Mouse (Mus musculus) spleen, embryonic (tissue): ENCODE data around the gene Slc41a3.

Experiments used
- CTCF ChIA-PET: fragments of 350-600 bp; sonication (Branson Sonifier 250); formaldehyde crosslinking; loops from one replicate; lab custom pipeline; 2022; lab: Charles Lee

Gene Slc41a3

DNA sequence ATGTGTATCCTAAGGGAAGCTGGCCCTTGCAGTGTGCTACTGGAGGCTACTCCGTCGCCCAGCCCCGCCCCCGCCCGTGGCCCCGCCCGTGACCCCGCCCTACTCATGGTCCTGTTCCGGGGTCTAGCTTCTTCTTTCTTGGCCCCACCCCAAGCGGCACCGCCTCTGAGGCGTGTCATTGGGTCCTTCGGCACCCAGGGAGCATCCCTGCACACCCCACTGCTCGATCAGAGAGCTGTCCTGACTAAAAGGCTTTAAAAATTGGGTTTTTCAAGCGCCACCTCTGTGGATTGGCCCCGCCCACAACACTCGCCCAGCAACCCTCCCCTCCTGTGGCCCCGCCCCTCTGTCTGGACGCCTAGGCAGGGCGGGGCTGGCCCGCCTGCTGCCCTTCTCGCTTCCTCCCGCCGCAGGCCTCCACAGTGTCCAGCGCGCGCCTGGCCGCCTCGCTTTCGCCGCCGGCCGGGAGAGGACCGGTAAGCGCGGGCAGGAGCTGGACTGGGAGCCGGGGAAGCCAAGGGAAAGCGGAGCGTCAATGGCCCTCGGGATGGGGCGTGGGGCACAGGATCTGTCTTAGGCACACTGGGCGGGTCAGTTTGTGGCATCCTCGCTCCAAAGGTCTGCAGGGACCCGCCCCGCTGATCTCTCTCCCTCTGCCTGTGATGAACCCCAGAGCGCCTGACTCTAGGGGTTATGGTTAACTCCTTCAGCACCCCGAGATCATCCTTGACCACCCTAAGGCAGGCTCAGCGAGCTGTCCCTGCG is at the start of gene Slc41a3:
Gene Slc41a3 (plus strand): TSS at position 193 of the 765 bp plus-strand sequence.
- CTCF ChIA-PET = interaction anchor here (0.6 kb wide), 5 partner anchors 13 to 1358 kb away, joined by 3 to 16 read pairs (median 3); no protein-coding TSS in a partner anchor

DNA sequence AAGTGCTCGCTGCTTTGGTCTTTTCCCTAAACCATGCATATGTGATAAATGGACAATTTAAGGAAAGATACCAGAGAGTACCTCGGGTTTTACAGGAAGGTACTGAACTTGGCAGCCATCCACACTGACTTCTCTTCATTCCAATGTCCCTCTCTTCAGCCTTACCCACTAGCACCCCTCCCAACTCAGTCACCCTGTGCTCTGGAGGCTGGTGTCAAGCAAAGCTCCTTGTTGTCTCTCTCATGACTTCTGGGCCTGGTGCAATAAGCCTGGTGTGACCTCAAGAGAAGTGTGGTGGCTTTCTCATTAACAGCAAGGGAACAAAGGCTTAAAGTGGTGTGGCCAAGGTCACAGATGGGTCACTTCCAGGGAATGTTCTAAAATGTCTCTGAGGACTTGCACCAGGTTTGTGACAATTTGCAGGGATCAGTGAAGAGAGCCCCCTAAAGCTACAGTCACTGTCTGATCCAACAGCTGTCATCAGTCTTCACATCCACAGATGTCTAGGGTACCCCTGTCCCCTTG is 47.9 kb upstream of the Slc41a3 start:
- CTCF ChIA-PET = no interaction called here

GRCm38 (mm10) chr6:90557077-90557476 is 47.4 kb upstream of the Slc41a3 start:
- CTCF ChIA-PET = no interaction called here

GRCm38 (mm10) chr6:90557829-90558693 is 46.5 kb upstream of the Slc41a3 start:
- CTCF ChIA-PET = no interaction called here

DNA sequence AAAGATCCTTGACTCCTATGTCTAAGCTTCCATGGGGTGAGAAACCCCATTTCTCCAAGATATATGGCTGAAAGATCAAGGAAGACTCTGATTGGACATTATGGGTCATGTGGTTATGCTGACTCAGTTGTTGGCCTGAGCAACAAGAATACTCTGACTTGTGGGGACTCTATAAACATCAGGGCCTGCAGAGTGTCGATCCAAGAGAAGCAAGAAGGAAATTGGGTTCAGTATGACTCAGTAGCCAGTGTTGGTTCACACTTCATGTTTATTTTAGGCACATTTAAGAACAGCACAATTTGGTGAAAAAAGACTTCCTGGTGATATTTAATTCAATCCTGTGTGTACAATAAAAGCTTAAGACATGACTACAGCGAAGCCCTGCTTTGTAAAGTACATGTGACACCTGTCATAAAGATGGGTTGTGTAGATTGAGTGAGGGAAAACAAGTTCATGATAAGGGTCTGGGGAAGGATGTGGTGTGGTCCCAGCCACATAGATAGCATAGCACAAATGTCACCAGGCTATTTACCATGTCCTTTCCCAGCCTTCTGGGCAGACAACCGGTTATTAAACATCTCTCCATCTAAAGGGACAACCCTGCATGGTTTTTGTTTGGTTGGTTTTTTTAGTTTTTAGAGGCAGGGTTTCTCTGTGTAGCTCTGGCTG is 44.0 kb upstream of the Slc41a3 start:
- CTCF ChIA-PET = no interaction called here

- CTCF ChIA-PET = interaction anchor here (0.6 kb wide), 1 partner anchor 66 kb away, joined by 3 read pairs; no protein-coding TSS in a partner anchor
Observed at GRCm38 (mm10) chr6:90561234-90561781, 43.2 kb upstream of the Slc41a3 start.

- CTCF ChIA-PET = no interaction called here
Observed at GRCm38 (mm10) chr6:90564240-90564639, 40.3 kb upstream of the Slc41a3 start.

GRCm38 (mm10) chr6:90565357-90566215 is 38.9 kb upstream of the Slc41a3 start:
- CTCF ChIA-PET = no interaction called here

GRCm38 (mm10) chr6:90567486-90567885 is 37.0 kb upstream of the Slc41a3 start:
- CTCF ChIA-PET = no interaction called here

DNA sequence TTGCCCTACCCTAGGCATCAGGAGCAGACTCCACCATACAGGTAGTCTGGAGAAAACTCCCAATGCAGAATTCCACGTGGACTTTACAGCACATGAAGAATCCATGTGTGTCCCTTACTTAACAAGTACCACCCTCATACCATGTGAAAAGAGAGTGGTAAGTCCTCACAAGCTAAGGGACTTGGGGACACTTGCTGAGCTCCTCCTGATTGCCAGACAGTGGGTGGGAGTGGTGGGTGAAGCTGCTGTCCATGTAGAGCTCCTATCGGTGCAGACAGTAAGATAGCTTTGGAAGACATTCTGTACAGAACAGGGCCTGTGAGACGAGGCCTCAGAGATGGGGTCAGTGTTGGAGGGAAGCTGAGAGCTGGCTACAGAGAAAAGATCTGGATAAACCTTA is 36.6 kb upstream of the Slc41a3 start:
- CTCF ChIA-PET = no interaction called here

GRCm38 (mm10) chr6:90568721-90569120 is 35.8 kb upstream of the Slc41a3 start:
- CTCF ChIA-PET = no interaction called here

GRCm38 (mm10) chr6:90569736-90570383 is 34.7 kb upstream of the Slc41a3 start:
- CTCF ChIA-PET = interaction anchor here (0.7 kb wide), 1 partner anchor 1587 kb away, joined by 3 read pairs; no protein-coding TSS in a partner anchor

GRCm38 (mm10) chr6:90570392-90570791 is 34.1 kb upstream of the Slc41a3 start:
- CTCF ChIA-PET = no interaction called here

- CTCF ChIA-PET = interaction anchor here (1.0 kb wide), 1 partner anchor 699 kb away, joined by 3 read pairs; no protein-coding TSS in a partner anchor
Observed at GRCm38 (mm10) chr6:90575261-90575715, 29.2 kb upstream of the Slc41a3 start.

DNA sequence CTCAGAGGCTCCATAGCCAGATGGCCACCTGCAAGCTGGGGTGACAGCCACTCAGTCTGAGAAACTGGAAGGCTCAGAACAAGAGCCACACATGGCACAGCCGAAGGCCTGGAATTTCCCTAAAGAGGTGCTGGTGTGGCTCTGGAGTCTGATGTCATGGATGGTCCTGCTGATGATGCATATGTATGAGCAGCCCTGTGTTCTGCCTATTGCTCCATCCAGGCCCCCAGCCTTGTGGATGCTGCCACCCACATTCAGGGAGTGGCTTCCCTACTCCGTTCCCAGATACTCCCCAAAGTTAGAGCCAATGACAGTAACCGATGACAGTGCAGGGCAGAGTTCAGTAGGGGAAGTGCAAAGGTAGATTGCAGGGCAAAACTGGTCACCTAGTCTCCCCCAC is 26.4 kb upstream of the Slc41a3 start:
- CTCF ChIA-PET = no interaction called here

GRCm38 (mm10) chr6:90582331-90582730 is 22.2 kb upstream of the Slc41a3 start:
- CTCF ChIA-PET = no interaction called here

DNA sequence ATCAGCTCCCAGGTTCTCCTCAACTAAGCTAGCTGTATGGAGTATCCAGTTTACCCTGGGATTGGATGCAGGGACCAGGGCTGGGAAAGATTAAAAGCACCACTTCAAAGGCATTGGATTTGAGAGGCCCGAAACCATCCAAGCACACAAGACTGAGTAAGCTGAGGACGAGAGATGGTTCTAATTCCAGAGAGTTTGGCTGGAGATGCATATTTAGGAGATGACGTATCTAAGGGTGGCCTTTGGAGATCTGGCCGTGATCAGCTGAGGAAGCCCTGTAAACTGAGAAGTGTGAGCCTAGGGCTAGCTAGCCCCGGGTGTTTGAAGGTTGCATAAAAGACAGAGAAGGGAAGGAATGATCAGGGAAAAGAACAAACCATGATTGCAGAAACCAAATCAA is 16.4 kb upstream of the Slc41a3 start:
- CTCF ChIA-PET = no interaction called here

- CTCF ChIA-PET = no interaction called here
Observed at GRCm38 (mm10) chr6:90590707-90591106, 13.8 kb upstream of the Slc41a3 start.

GRCm38 (mm10) chr6:90594972-90595371 is 9.6 kb upstream of the Slc41a3 start:
- CTCF ChIA-PET = no interaction called here

GRCm38 (mm10) chr6:90597060-90597459 is 7.5 kb upstream of the Slc41a3 start:
- CTCF ChIA-PET = no interaction called here
